Mouse (Mus musculus): ENCODE measurements around the gene Pnp2. TPM values are rescaled to one million over a fixed set of nuclear protein-coding genes. Genes with fewer than 3 reads are reported as not detected.
A peak's percentile ranks its signal among the peaks of the same experiment; 100 is the strongest.
"Not testable (repeated sequence)": the region's sequence is repeated elsewhere in the genome, so short reads cannot be mapped to it uniquely, and the experiment has no call there.

The Pnp2 gene
- polyA plus RNA-seq, 1 experiment from 2014 or later: 0.82 TPM

GRCm38 (mm10) chr14:50968216-50968980 lies 12.6 kb downstream of the Pnp2 start:
- WGBS: 73% methylated on average over 5 of the region's 5 CpGs
- no peak overlapping the region for H3K9ac ChIP-seq
- no peaks in the 10 kb centered on the region for H3K27me3 ChIP-seq
- no peak for ATAC-seq (ENCODE audit: low FRiP score, low read depth)
- H3K4me2 ChIP-seq: no peak overlapping the region
- H3K4me1 ChIP-seq (replicated peaks): peaks cover 4% of the 10 kb centered on the region; the same call in 1 of the 2 replicates
- H3K9me3 ChIP-seq: no peaks in the 10 kb centered on the region
- H3K4me3 ChIP-seq: no peak overlapping the region
- H3K36me3 ChIP-seq: no peaks in the 10 kb centered on the region
- H3K27ac ChIP-seq (replicated peaks): no peak overlapping the region

- 0 out of 2 replicates have a peak overlapping the region, but pooled peaks have one; percentile 32 for H3K4me2 ChIP-seq
- peak overlapping the region; percentile 68; the same call in 1 of the 2 replicates for H3K27ac ChIP-seq (replicated peaks)
- WGBS: 0% methylated on average over 1 of the region's 1 CpGs
- H3K4me1 ChIP-seq (replicated peaks): peaks cover 4% of the 10 kb centered on the region; the same call in 1 of the 2 replicates
- no peaks in the 10 kb centered on the region for H3K36me3 ChIP-seq
- H3K4me3 ChIP-seq: no peak overlapping the region
- peak; percentile 79; the same call in 1 of the 2 replicates for ATAC-seq (ENCODE audit: low FRiP score, low read depth)
- H3K9ac ChIP-seq: no peak overlapping the region
- H3K27me3 ChIP-seq: no peaks in the 10 kb centered on the region
- no peaks in the 10 kb centered on the region for H3K9me3 ChIP-seq
Measured at GRCm38 (mm10) chr14:50969041-50969440, 13.2 kb downstream of the Pnp2 start.

DNA sequence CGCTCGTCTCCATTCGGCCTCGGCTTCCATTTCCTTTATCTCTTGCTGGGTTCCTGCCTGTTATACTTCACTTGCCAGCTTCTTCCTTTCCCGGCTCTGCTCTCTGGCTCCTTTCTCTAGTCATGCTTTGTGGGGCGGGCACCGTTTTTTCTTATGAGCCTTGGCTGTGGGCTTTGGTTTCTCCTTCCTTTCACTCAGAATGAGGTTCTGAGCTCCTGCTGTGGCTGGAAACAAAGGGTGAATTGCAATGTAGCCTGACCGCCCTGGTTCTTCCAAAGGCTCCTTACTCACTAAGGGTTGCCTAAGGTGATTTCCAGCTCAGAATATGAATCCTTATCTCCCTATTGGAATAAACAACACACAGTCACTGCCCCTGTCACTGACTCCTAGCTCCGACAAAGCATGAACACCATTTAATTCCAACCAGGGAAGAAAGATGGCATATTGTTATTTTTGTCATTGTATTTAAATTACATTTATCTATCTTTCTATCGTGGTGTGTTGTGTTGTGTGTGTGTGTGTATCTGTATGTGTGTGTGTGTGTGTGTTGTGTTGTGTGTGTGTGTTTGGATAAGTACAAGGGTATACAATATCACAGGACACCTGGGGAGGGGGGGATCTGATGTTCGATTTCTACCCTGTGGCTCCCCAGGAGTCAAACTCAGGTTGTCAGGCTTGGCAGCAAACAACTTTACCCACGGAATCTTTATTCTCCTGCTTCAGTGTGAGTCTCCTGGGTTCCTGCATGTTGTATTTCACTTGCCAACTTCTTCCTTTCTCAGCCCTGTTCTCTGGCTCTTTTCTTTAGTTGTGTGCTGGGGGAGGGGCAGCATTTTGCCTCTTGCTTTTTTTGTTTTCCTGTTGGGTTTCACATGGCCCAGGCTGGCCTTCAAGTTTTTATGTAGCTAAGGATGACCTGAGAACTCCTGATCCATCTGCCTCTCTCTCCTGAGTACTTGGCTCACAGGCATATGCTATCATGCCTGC lies 14.1 kb downstream of the Pnp2 start:
- ATAC-seq (ENCODE audit: low FRiP score, low read depth): peak; percentile 76
- H3K9ac ChIP-seq: no peak overlapping the region
- 9% methylated on average over 12 of the region's 12 CpGs for WGBS
- H3K9me3 ChIP-seq: no peaks in the 10 kb centered on the region
- peak overlapping the region; percentile 32; the same call in 1 of the 2 replicates for H3K4me2 ChIP-seq
- H3K27ac ChIP-seq (replicated peaks): peak overlapping the region; percentile 68
- no peaks in the 10 kb centered on the region for H3K36me3 ChIP-seq
- no peak overlapping the region for H3K4me3 ChIP-seq
- peaks cover 4% of the 10 kb centered on the region; the same call in 1 of the 2 replicates for H3K4me1 ChIP-seq (replicated peaks)
- H3K27me3 ChIP-seq: no peaks in the 10 kb centered on the region

DNA sequence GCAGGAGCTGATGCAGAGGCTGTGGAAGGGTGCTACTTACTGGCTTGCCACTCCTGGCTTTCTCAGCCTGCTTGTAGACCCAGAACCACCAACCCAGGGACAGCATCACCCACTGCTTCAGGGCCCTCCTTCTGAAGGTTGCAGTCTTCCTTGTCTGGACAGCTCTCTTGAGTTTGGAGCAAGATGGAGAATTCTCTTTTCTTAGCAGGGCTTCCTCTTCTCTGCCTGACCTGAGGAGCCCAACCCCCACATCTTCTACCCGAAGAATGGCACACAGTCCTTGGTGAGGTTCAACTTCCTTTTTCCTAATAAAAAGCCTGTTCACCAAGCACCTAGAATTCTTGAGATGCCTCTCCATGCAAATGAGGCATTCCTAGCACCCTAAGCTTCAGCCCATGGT lies 15.0 kb downstream of the Pnp2 start:
- Histone ChIP-seq H3K4me2 (no peak overlapping the region), H3K9ac (no peak overlapping the region), H3K27me3 (no peaks in the 10 kb centered on the region), H3K4me1 (replicated peaks) (peaks cover 4% of the 10 kb centered on the region; the same call in 1 of the 2 replicates), H3K27ac (replicated peaks) (no peak overlapping the region; the same call in 1 of the 2 replicates), H3K9me3 (no peaks in the 10 kb centered on the region), H3K36me3 (no peaks in the 10 kb centered on the region), H3K4me3 (no peak overlapping the region)
- ATAC-seq (ENCODE audit: low FRiP score, low read depth): no peak
- 83% methylated on average over 1 of the region's 1 CpGs for WGBS

DNA sequence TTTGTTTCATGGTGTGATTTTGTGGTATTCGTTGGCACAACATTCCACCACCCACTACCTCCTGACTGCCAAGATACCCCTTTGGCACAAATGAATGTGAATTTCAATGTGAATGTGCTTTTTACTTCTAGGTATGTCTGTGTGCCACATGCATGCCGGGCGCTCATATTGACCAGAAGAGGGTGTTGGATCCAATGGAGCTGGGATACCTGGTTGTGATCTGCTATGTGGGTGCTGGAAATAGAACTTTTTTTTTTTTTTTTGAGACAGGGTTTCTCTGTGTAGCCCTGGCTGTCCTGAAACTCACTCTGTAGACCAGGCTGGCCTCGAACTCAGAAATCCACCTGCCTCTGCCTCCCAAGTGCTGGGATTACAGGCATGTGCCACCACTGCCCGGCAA lies 17.3 kb downstream of the Pnp2 start:
- 93% methylated on average over 5 of the region's 5 CpGs for WGBS

GRCm38 (mm10) chr14:50973700-50974099 lies 17.9 kb downstream of the Pnp2 start:
- H3K36me3 ChIP-seq: no peaks in the 10 kb centered on the region
- H3K4me2 ChIP-seq: no peak overlapping the region
- no peaks in the 10 kb centered on the region for H3K9me3 ChIP-seq
- H3K27me3 ChIP-seq: no peaks in the 10 kb centered on the region
- ATAC-seq (ENCODE audit: low FRiP score, low read depth): no peak
- 68% methylated on average over 4 of the region's 4 CpGs for WGBS
- H3K27ac ChIP-seq (replicated peaks): no peak overlapping the region
- no peak overlapping the region for H3K4me3 ChIP-seq
- H3K4me1 ChIP-seq (replicated peaks): peaks cover 4% of the 10 kb centered on the region; the same call in 1 of the 2 replicates
- H3K9ac ChIP-seq: no peak overlapping the region

More for the DNA sequence above, 17.3 kb downstream of the Pnp2 start:
- not testable (repeated sequence) for ATAC-seq (ENCODE audit: low FRiP score, low read depth); H3K27me3 ChIP-seq; H3K27ac ChIP-seq (replicated peaks); H3K4me2 ChIP-seq; H3K36me3 ChIP-seq; H3K4me1 ChIP-seq (replicated peaks); H3K4me3 ChIP-seq; H3K9me3 ChIP-seq; H3K9ac ChIP-seq

DNA sequence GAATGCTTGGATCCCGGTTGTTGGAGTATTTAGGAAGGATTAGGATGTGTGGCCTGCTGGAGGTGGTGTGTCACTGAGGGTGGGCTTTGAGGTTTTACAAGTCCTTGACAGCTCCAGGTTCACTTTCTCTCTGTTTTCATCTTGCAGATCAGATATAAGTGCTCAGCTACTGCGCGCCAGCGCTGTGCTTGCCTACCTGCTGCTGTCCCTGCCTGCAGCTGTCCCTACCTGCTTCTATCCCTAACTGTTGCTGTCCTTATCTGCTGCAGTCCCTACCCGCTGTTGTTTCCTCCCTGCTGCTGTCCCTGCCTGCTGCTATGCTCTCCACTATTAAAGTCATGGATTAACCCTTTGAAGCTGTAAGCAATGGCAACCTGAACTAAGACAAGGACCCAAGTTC lies 19.2 kb downstream of the Pnp2 start:
- WGBS: 65% methylated on average over 5 of the region's 5 CpGs
- no peak overlapping the region for H3K27ac ChIP-seq (replicated peaks)

GRCm38 (mm10) chr14:50976674-50977073 lies 20.9 kb downstream of the Pnp2 start:
- WGBS: 16% methylated on average over 9 of the region's 9 CpGs
- no peak for ATAC-seq (ENCODE audit: low FRiP score, low read depth)
- Histone ChIP-seq H3K9me3 (no peaks in the 10 kb centered on the region), H3K9ac (no peak overlapping the region), H3K27ac (replicated peaks) (no peak overlapping the region), H3K36me3 (no peaks in the 10 kb centered on the region), H3K4me3 (no peak overlapping the region), H3K27me3 (no peaks in the 10 kb centered on the region), H3K4me2 (no peak overlapping the region), H3K4me1 (replicated peaks) (no peaks in the 10 kb centered on the region)

More for the DNA sequence above, 19.2 kb downstream of the Pnp2 start:
- no peak for ATAC-seq (ENCODE audit: low FRiP score, low read depth)
- H3K9ac ChIP-seq: no peak overlapping the region
- H3K4me2 ChIP-seq: no peak overlapping the region
- H3K36me3 ChIP-seq: no peaks in the 10 kb centered on the region
- H3K4me3 ChIP-seq: no peak overlapping the region
- H3K4me1 ChIP-seq (replicated peaks): no peaks in the 10 kb centered on the region
- H3K9me3 ChIP-seq: no peaks in the 10 kb centered on the region
- no peaks in the 10 kb centered on the region for H3K27me3 ChIP-seq

DNA sequence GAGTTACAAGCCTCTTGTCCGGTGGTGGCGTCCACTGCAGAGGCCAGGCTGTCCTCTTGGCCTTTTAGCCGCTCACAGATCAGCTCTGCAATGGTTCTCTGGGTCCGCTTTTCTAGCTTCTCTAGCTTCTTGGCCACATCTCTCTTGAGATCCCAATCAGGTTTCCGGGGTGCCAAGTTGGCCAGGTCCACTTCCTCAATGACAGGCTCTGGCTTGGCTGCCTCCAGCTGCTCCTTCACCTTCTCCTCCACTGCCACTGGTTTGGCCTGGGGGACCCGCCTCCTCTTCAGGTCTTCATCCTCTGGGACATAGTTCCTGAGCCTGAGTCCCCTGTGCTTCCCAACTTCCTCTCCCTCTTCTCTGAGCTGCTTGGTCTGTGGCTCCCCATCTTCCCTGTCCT lies 22.7 kb downstream of the Pnp2 start:
- H3K27me3 ChIP-seq; H3K9ac ChIP-seq; H3K9me3 ChIP-seq; H3K4me1 ChIP-seq (replicated peaks); H3K4me2 ChIP-seq; ATAC-seq (ENCODE audit: low FRiP score, low read depth); H3K36me3 ChIP-seq; H3K27ac ChIP-seq (replicated peaks); H3K4me3 ChIP-seq: not testable (repeated sequence)
- WGBS: 93% methylated on average over 6 of the region's 6 CpGs

- Histone ChIP-seq H3K27me3 (no peaks in the 10 kb centered on the region), H3K4me1 (replicated peaks) (no peaks in the 10 kb centered on the region), H3K4me3 (no peak overlapping the region), H3K36me3 (no peaks in the 10 kb centered on the region), H3K4me2 (no peak overlapping the region), H3K9me3 (no peaks in the 10 kb centered on the region), H3K27ac (replicated peaks) (no peak overlapping the region), H3K9ac (no peak overlapping the region)
- ATAC-seq (ENCODE audit: low FRiP score, low read depth): no peak
Measured at GRCm38 (mm10) chr14:50979631-50980030, 23.8 kb downstream of the Pnp2 start.

DNA sequence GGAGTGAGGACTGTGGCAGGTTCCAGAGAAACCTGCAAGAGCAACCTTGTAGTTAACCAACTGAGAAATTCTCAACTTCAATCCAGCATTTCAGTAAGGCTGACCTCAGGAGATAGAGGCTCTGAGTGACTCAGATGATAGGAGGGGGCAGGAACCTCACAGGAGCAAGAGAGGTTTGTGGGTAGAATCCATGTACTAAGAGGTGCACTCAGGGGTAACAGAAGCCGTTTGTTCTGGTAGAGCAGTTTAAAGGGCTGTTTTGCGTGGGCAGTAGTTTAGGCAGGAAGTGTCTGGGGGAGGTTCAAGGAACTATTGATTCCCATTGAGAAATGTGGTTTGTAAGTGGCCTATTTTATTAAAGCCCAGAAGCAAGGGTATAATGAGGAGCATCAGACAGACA lies 25.4 kb downstream of the Pnp2 start:
- Histone ChIP-seq H3K36me3 (no peaks in the 10 kb centered on the region), H3K9me3 (no peaks in the 10 kb centered on the region), H3K4me1 (replicated peaks) (no peaks in the 10 kb centered on the region), H3K4me3 (no peak overlapping the region), H3K9ac (no peak overlapping the region), H3K4me2 (no peak overlapping the region), H3K27ac (replicated peaks) (no peak overlapping the region), H3K27me3 (no peaks in the 10 kb centered on the region)
- WGBS: 50% methylated on average over 2 of the region's 2 CpGs
- no peak for ATAC-seq (ENCODE audit: low FRiP score, low read depth)

GRCm38 (mm10) chr14:50981837-50982236 lies 26.0 kb downstream of the Pnp2 start:
- no peaks in the 10 kb centered on the region for H3K27me3 ChIP-seq
- H3K9me3 ChIP-seq: no peaks in the 10 kb centered on the region
- H3K4me2 ChIP-seq: no peak overlapping the region
- H3K4me3 ChIP-seq: no peak overlapping the region
- no peak for ATAC-seq (ENCODE audit: low FRiP score, low read depth)
- WGBS: 90% methylated on average over 5 of the region's 5 CpGs
- no peaks in the 10 kb centered on the region for H3K36me3 ChIP-seq
- no peaks in the 10 kb centered on the region for H3K4me1 ChIP-seq (replicated peaks)
- no peak overlapping the region for H3K27ac ChIP-seq (replicated peaks)
- H3K9ac ChIP-seq: no peak overlapping the region
